Comparison of ENCODE assay signal across 9 mouse cellular contexts in genomic region chr11:96261323-96261890, GRCm38 (mm10). TPM values are rescaled to one million over a fixed set of nuclear protein-coding genes. Genes with fewer than 3 reads are reported as not detected.
A peak's percentile ranks its signal among the peaks of the same experiment; 100 is the strongest.
DNase-seq lines count a peak whose midpoint lies in the region; ATAC-seq and TF ChIP-seq lines count a peak whose summit lies in the region.
"Had no signal": no experiment of that assay in that cellular context is flagged by ENCODE, and none has a peak within 500 bp of the region (broad histone marks: within the 10 kb centered on the region; RNA-seq: fewer than 3 reads in every experiment).

No protein-coding gene starts in this region.

- no peaks in the 10 kb centered on the region for H3K9me3 ChIP-seq in stomach, postnatal 0 days (ENCODE audit: control insufficient read depth, low read length)
- H3K9me3 ChIP-seq: limb, embryonic 15.5 days had no signal

- no peak overlapping the region for H3K4me2 ChIP-seq in stomach, postnatal 0 days (replicated peaks; ENCODE audit: low read depth)
- H3K4me2 ChIP-seq: limb, embryonic 15.5 days had no signal

- no peaks in the 10 kb centered on the region for H3K36me3 ChIP-seq in stomach, postnatal 0 days (ENCODE audit: control insufficient read depth, insufficient read depth, low read length)
- H3K36me3 ChIP-seq: limb, embryonic 15.5 days had no signal

- no peak overlapping the region for H3K27ac ChIP-seq in stomach, postnatal 0 days (replicated peaks)
- H3K27ac ChIP-seq: limb, embryonic 15.5 days had no signal

- no peak overlapping the region for H3K9ac ChIP-seq in stomach, postnatal 0 days (ENCODE audit: low read length)
- H3K9ac ChIP-seq: limb, embryonic 15.5 days had no signal

- peak; percentile 52 to 72 for DNase-seq in cerebellum, postnatal 4 days (ENCODE audit: low spot score in 2 of 2)
- no peak for DNase-seq in cerebellum, adult 8-10 months
- peak; percentile 42 to 80 for DNase-seq in spleen, postnatal 4 days (ENCODE audit: low spot score in 2 of 2)
- DNase-seq in spleen, adult 12 weeks (ENCODE audit: low spot score): no peak
- peak; percentile 82 for DNase-seq in heart, postnatal 4 days
- peak; percentile 55 for DNase-seq in lung, adult 2 months
- DNase-seq in stomach, postnatal 0 days (ENCODE audit: low spot score): peak; percentile 77
- no peak for DNase-seq in adipocyte (ENCODE audit: low spot score)

- ATAC-seq in stomach, postnatal 0 days (ENCODE audit: low FRiP score, low TSS enrichment): no peak

- peak; percentile 72 for TF ChIP-seq CTCF in lung, adult 2 months (IDR thresholded peaks at IDR 0.05; ENCODE audit: insufficient read depth, low read length)
- TF ChIP-seq CTCF in stomach, postnatal 0 days (IDR thresholded peaks at IDR 0.05; ENCODE audit: low read depth): peak; percentile 84

- no peak for TF ChIP-seq EP300 in stomach, postnatal 0 days (optimal IDR thresholded peaks at IDR 0.05)

- no peak for TF ChIP-seq POLR2A in lung, adult 2 months (IDR thresholded peaks at IDR 0.05; ENCODE audit: borderline replicate concordance, extremely low read depth, low read depth, low read length)

- no peak overlapping the region for H3K4me3 ChIP-seq in lung, adult 2 months (replicated peaks; ENCODE audit: extremely low read depth, low read depth, low read length)
- H3K4me3 ChIP-seq in stomach, postnatal 0 days (ENCODE audit: low read depth, low read length): no peak overlapping the region
- H3K4me3 ChIP-seq: limb, embryonic 15.5 days had no signal

- WGBS in lung, adult 2 months: 4% methylated on average over 24 of the region's 24 CpGs
- 2% methylated on average over 24 of the region's 24 CpGs for WGBS in stomach, postnatal 0 days

- H3K27me3 ChIP-seq in stomach, postnatal 0 days (ENCODE audit: control insufficient read depth, insufficient read depth, low read length): peaks cover 28% of the 10 kb centered on the region; the same call in 1 of the 2 replicates

- H3K4me1 ChIP-seq in lung, adult 2 months (ENCODE audit: control insufficient read depth, insufficient read depth, low read length): no peaks in the 10 kb centered on the region
- H3K4me1 ChIP-seq in stomach, postnatal 0 days (replicated peaks; ENCODE audit: control insufficient read depth, insufficient read depth): no peaks in the 10 kb centered on the region

RNA-seq across cellular contexts. Expression of gene Hoxb9, which starts 9.8 kb away (rescaled TPM):
- not detected for total RNA-seq in heart, postnatal 4 days (2021)
- 0.14 TPM in 1 of 2 replicates, not detected in the other for polyA plus RNA-seq in lung, adult 2 months (2012; rRNA removed)
- polyA plus RNA-seq in stomach, postnatal 0 days (2015; fragmentation: Nextera tagmentation; extraction: Ambion mirVana): 0.05 and 0.06 TPM in 2 replicates

RNA-seq across cellular contexts. Expression of gene Hoxb8, which starts 20.3 kb away (rescaled TPM):
- not detected for total RNA-seq in heart, postnatal 4 days (2021)
- 0.18 and 0.44 TPM in 2 replicates for polyA plus RNA-seq in lung, adult 2 months (2012; rRNA removed)
- 0.42 and 0.83 TPM in 2 replicates for polyA plus RNA-seq in stomach, postnatal 0 days (2015; fragmentation: Nextera tagmentation; extraction: Ambion mirVana)

RNA-seq across cellular contexts. Expression of gene Hoxb7, which starts 25.0 kb away (rescaled TPM):
- total RNA-seq in heart, postnatal 4 days (2021): under 1 TPM in 1 of 2 experiments, not detected in 1; 0.24 TPM
- polyA plus RNA-seq in lung, adult 2 months (2012; rRNA removed): 0.52 and 1.1 TPM in 2 replicates
- polyA plus RNA-seq in stomach, postnatal 0 days (2015; fragmentation: Nextera tagmentation; extraction: Ambion mirVana): 5.5 and 6.0 TPM in 2 replicates

RNA-seq across cellular contexts. Expression of gene Hoxb6, which starts 30.9 kb away (rescaled TPM):
- total RNA-seq in heart, postnatal 4 days (2021): not detected
- polyA plus RNA-seq in lung, adult 2 months (2012; rRNA removed): 8.1 and 8.2 TPM in 2 replicates
- 6.9 and 7.9 TPM in 2 replicates for polyA plus RNA-seq in stomach, postnatal 0 days (2015; fragmentation: Nextera tagmentation; extraction: Ambion mirVana)

RNA-seq across cellular contexts. Expression of gene Hoxb5, which starts 41.7 kb away (rescaled TPM):
- under 1 TPM in 1 of 2 experiments, not detected in 1; 0.32 TPM for total RNA-seq in heart, postnatal 4 days (2021)
- 12.1 and 15.6 TPM in 2 replicates for polyA plus RNA-seq in lung, adult 2 months (2012; rRNA removed)
- 7.5 and 8.2 TPM in 2 replicates for polyA plus RNA-seq in stomach, postnatal 0 days (2015; fragmentation: Nextera tagmentation; extraction: Ambion mirVana)

Comparison
In these comparisons a context has a peak if more than half of its experiments do, and no peak if none do; other contexts are left out.
1. DNase-seq: peak in cerebellum, postnatal 4 days (2 of 2), spleen, postnatal 4 days (2 of 2), heart, postnatal 4 days (single experiment), lung, adult 2 months (single experiment) and stomach, postnatal 0 days (single experiment); none in cerebellum, adult 8-10 months (single experiment), spleen, adult 12 weeks (single experiment) and adipocyte (single experiment).